Mouse (Mus musculus) midbrain, embryonic 10.5 days (tissue): ENCODE measurements at regions not wholly inside any gene's neighbourhood (a gene's known extent, or its start where the extent isn't known, plus 50 kb on each side); places are given as distances from the start of the nearest gene placed in this dataset.
A peak's percentile ranks its signal among the peaks of the same experiment; 100 is the strongest.

Source experiments
- DNase-seq: peaks from one replicate; pipeline ENCODE4 v3.0.0-alpha.2; 2017; ENCODE audit warnings: low spot score
- H3K27ac ChIP-seq: fragments of 300-500 bp; sonication (generic); replicated peaks from 2 replicates; pipeline ENCODE4 v1.5.1; 2016; ENCODE audit warnings: mild to moderate bottlenecking
- H3K27me3 ChIP-seq: fragments of 300-500 bp; sonication (generic); 2 replicates; pipeline ENCODE4 v1.6.1; 2016; ENCODE audit warnings: low read depth, mild to moderate bottlenecking; ENCODE audit not compliant: poor library complexity, severe bottlenecking
- H3K36me3 ChIP-seq: fragments of 300-500 bp; sonication (generic); 2 replicates; pipeline ENCODE4 v1.6.1; 2016; ENCODE audit warnings: mild to moderate bottlenecking, moderate library complexity
- H3K4me1 ChIP-seq: fragments of 300-500 bp; sonication (generic); 2 replicates; pipeline ENCODE4 v1.6.1; 2016
- H3K4me3 ChIP-seq: fragments of 300-500 bp; sonication (generic); 2 replicates; pipeline ENCODE4 v1.5.1; 2016; ENCODE audit warnings: mild to moderate bottlenecking, moderate library complexity
- H3K9me3 ChIP-seq: fragments of 300-500 bp; sonication (generic); replicated peaks from 2 replicates; pipeline ENCODE4 v1.6.1; 2016; ENCODE audit warnings: mild to moderate bottlenecking
- WGBS: fragments of 180-500 bp; shearing (Covaris S2); methylation state at CpG from one replicate; pipeline ENCODE4 v1.1.7; 2016; 5-methylcytosine and 5-hydroxymethylcytosine counted together

DNA sequence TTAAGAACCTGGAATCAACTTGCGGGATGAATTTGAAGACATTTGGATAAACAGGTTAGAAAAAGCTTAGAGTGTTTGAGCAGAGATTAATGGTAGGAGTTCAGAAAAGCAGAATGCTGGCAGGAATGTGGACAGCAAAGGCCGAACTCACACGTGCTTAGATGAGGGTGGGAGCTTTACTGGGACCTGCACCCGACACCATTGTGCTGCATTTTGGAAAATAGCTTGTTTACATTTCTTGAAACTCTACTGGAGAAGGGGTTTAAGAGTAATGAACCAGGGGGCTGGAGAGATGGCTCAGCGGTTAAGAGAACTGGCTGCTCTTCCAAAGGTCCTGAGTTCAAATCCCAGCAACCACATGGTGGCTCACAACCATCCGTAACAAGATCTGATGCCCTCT, 154.9 kb downstream of the Gpat3 start:
- no peaks in the 10 kb centered on the region for H3K27me3 ChIP-seq
- no peaks in the 10 kb centered on the region for H3K4me1 ChIP-seq
- H3K36me3 ChIP-seq, result no peaks in the 10 kb centered on the region
- no peak overlapping the region for H3K4me3 ChIP-seq
- no peak overlapping the region for H3K27ac ChIP-seq
- DNase-seq, result no peak
- WGBS, result 93% methylated on average over 6 of the region's 6 CpGs
- H3K9me3 ChIP-seq, result no peaks in the 10 kb centered on the region

DNA sequence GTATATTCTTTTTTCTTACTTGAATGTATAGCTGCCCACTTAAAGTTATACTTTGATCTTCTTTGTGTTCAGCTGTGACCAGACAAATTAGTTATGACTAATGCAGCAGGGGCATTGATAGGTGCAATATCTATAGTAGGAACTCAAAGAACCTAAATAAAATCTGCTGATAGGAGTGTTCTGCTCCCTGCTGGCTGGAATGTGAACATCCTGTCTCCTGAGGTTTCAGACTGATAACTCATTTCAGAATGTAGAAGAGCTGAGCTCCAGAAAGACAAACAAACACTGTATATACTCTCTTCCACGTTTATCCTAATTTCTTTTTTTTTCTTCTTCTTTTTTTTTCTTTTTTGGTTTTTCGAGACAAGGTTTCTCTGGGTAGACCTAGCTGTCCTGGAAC, 146.9 kb downstream of the Gpat3 start:
- Histone ChIP-seq H3K27ac (no peak overlapping the region), H3K4me3 (no peak overlapping the region), H3K9me3 (no peaks in the 10 kb centered on the region), H3K36me3 (no peaks in the 10 kb centered on the region), H3K27me3 (no peaks in the 10 kb centered on the region), H3K4me1 (no peaks in the 10 kb centered on the region)
- DNase-seq, result no peak
- 82% methylated on average over 2 of the region's 2 CpGs for WGBS

DNA sequence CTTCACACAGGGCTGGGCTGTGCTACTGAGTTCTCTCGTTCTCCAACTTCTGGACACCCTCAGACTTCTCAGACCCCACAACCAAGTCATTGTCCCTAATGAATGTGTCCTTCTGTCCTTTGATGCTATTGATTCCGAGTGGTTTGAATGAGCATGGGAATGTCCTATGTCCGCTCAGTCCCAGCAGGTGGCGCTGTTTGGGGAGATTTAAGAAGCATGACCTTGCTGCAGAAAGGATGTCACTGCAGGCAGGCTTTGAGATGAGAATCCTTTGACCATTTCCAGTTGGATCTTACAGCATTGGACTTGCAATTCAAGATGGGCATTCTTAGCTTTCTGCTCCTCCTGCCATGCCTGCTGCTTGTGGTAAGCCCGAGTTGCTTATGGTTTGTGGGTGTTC, 146.1 kb downstream of the Gpat3 start:
- Histone ChIP-seq H3K36me3 (no peaks in the 10 kb centered on the region), H3K27me3 (no peaks in the 10 kb centered on the region), H3K9me3 (no peaks in the 10 kb centered on the region), H3K4me1 (no peaks in the 10 kb centered on the region), H3K27ac (no peak overlapping the region), H3K4me3 (no peak overlapping the region)
- DNase-seq, result peak; percentile 71
- WGBS, result 20% methylated on average over 5 of the region's 5 CpGs

DNA sequence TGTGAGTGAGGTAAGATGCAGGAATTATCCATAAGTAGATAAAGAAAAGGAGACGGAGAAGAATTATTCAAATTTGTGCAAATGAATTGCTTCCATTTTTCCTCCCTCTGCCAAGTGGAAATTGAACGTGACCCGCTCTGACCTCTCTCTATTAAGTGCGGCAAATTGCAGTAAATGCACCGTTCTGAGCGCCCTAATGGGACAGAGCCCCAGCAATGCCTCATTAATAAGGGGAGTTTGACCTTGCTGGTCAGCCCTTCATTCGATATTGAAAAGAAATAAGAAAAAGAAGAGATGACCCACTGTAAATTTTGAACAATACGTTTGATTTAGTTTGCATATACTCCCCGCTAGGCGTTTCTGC, 137.0 kb downstream of the Gpat3 start:
- H3K27me3 ChIP-seq, result no peaks in the 10 kb centered on the region
- no peak overlapping the region for H3K27ac ChIP-seq
- no peaks in the 10 kb centered on the region for H3K9me3 ChIP-seq
- 77% methylated on average over 10 of the region's 10 CpGs for WGBS
- H3K4me3 ChIP-seq, result no peak overlapping the region
- H3K4me1 ChIP-seq, result 0 out of 2 replicates have a peak, but pooled peaks cover 5% of the 10 kb centered on the region
- DNase-seq, result no peak
- H3K36me3 ChIP-seq, result no peaks in the 10 kb centered on the region

DNA sequence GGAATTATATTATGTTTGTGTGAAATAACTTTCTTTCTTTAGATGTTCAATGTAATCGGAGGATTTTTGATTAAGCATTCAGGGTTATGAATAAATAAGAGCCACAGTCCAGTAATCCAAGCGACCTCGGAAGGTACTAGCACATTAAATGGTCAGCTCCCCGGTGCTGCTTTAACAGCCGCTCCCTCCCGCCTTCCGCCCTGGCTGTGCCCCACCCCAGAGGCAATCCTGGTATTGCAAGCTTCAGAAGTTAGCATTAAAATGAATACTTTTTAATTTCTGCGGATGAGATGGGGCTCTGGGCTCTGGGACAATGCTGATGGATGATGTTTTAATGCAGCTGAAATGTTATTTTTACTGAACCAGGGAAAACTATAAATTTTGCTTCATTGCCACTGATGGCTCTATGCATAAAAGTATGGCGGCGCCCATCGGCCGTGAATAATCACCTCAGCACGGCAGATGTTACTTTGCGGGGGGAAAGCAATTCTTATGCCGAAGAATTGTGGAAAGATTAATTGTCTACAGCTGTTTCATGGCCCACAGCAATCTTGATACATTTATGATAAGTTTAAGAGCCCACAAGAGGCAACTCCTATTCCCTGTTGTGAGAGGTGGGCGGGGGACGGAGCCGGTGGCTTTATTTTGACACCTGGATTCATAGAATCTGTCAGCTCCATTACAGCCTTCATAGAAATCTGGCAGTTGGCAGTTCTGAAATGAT, 136.5 kb downstream of the Gpat3 start:
- no peaks in the 10 kb centered on the region for H3K27me3 ChIP-seq
- H3K9me3 ChIP-seq, result no peaks in the 10 kb centered on the region
- H3K36me3 ChIP-seq, result no peaks in the 10 kb centered on the region
- H3K4me1 ChIP-seq, result 0 out of 2 replicates have a peak, but pooled peaks cover 5% of the 10 kb centered on the region
- DNase-seq, result no peak
- no peak overlapping the region for H3K27ac ChIP-seq
- no peak overlapping the region for H3K4me3 ChIP-seq
- 86% methylated on average over 18 of the region's 18 CpGs for WGBS

DNA sequence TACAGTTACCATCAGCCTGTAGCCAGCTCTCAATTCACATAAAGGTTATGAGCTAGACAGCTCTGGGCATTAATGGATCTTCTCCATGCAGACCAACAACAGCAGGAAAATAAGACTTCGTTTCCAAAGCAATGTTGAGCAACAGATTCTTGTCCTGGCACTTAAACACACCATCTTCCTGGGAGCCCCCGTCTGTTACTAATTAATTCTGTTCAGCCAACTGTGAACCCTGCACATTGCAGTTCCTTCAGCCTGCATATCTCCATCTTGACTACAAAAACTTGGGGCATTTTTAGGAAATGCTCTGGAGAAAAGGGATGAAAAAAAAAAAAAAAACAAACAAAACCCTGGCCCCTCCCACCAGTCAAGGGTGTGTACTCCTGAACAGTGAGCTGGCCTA, 131.2 kb downstream of the Gpat3 start:
- H3K27ac ChIP-seq, result no peak overlapping the region
- no peaks in the 10 kb centered on the region for H3K4me1 ChIP-seq
- DNase-seq, result no peak
- H3K27me3 ChIP-seq, result no peaks in the 10 kb centered on the region
- no peak overlapping the region for H3K4me3 ChIP-seq
- no peaks in the 10 kb centered on the region for H3K36me3 ChIP-seq
- no peaks in the 10 kb centered on the region for H3K9me3 ChIP-seq
- WGBS, result 45% methylated on average over 2 of the region's 2 CpGs

DNA sequence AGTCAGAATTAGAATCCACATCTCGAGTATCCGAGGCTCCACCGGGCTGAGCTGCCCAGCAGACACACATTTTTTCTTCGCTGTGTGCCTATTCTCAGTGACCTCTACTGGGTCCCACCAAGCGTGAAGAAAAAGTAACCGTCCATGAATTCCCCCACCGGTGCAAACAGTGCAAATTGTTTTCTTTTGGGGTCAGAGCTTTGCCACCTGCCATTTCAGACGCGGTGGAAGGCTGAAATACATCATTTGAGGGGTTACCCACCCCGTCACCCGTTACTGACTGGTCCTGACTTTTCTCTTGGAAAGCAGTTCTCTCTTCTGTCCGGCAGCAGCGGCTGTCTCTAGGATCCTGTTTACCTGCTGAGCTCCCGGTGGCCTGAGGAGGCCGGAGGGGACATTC, 105.7 kb downstream of the Gpat3 start:
- Histone ChIP-seq H3K27me3 (no peaks in the 10 kb centered on the region), H3K9me3 (no peaks in the 10 kb centered on the region), H3K36me3 (no peaks in the 10 kb centered on the region), H3K27ac (no peak overlapping the region), H3K4me3 (no peak overlapping the region), H3K4me1 (peaks cover 6% of the 10 kb centered on the region; the same call in 1 of the 2 replicates)
- no peak for DNase-seq
- 59% methylated on average over 15 of the region's 15 CpGs for WGBS
